Mouse (Mus musculus) olfactory bulb, adult 2 months (tissue): ENCODE results near the gene Stard8.

ENCODE experiments used
- CTCF ChIP-seq: fragments of 200-500 bp; IDR thresholded peaks from 2 replicates; pipeline ENCODE4 v1.5.1; 2012; ENCODE audit warnings: low read depth, mild to moderate bottlenecking, low read length, moderate library complexity; ENCODE audit not compliant: insufficient read depth
- POLR2A ChIP-seq: fragments of 200-500 bp; IDR thresholded peaks from 2 replicates; pipeline ENCODE4 v1.6.1; 2012; ENCODE audit warnings: mild to moderate bottlenecking, low read depth, low read length, moderate library complexity; ENCODE audit not compliant: insufficient read depth

DNA sequence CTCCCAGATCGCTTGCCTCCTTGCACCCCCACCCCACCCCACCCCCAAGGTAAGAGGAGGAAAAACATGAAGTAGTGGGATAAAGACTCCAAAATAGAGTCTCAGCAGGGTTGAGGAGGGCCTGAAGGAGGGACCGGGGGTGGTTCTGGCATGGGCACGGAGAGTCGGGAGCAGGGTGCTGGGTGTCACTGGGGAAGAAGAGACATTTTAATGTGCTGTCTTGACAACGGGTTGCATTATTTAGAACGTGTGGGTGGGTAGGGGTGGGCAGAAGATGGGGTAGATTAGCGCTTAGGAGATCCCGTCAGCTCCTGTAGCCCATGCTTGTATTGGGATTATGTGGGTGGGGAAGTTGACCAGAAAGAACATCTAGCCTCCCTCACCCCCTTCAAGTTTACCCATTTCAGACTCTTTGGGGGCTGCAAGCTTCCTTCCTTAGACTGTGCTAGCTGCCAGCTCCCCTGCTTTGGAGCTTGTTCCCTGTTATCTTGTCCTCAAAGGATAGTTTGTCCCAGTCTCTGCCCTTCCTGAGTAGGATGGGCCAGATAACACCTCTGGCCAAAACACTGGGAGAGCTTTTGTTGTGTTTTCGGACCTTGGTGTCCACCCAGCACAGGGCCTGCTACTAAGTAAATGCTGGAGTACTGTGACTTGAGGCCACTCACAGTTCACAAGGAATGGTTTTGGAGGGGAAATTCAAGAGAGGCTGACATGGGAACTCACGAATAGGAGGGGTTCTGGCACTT is 47.9 kb downstream of the Stard8 start:
- TF ChIP-seq CTCF: no peak
- no peak for TF ChIP-seq POLR2A
